Mouse (Mus musculus) ES-E14 (cell line): Measurements from ENCODE around the gene Psmc3ip. TPM values are rescaled to one million over a fixed set of nuclear protein-coding genes. Genes with fewer than 3 reads are reported as not detected.

Experiments used
- DNase-seq: peaks from one replicate; pipeline ENCODE4 v3.0.0-alpha.2; 2013; ENCODE audit warnings: low read depth, low spot score
- H3K27ac ChIP-seq: 2 replicates; pipeline ENCODE4 v1.5.1; 2012; ENCODE audit warnings: low read depth, mild to moderate bottlenecking, low read length, moderate library complexity, mixed read lengths; ENCODE audit not compliant: poor library complexity, insufficient read depth, severe bottlenecking
- H3K36me3 ChIP-seq: 2 replicates; pipeline ENCODE4 v1.6.1; 2012; ENCODE audit warnings: mild to moderate bottlenecking, low read length, moderate library complexity, mixed read lengths; ENCODE audit not compliant: control insufficient read depth, poor library complexity, insufficient read depth, severe bottlenecking
- H3K4me1 ChIP-seq, 2 experiments: fragments of 150-350 bp in 1 of 2; sonication (generic) in 1 of 2; 2 replicates each; pipeline ENCODE4 v1.6.1; 2012; ENCODE audit warnings: low read length in 2 of 2, mild to moderate bottlenecking in 1 of 2, mixed read lengths in 1 of 2; ENCODE audit not compliant: control insufficient read depth in 2 of 2, insufficient read depth in 2 of 2, poor library complexity in 1 of 2
- H3K4me3 ChIP-seq, 2 experiments: fragments of 150-350 bp in 1 of 2; sonication (generic) in 1 of 2; 2 replicates each; pipeline ENCODE4 v1.5.1; 2012; ENCODE audit warnings: low read length in 2 of 2, low read depth in 1 of 2, mild to moderate bottlenecking in 1 of 2, mixed read lengths in 1 of 2; ENCODE audit not compliant: insufficient read depth in 1 of 2, poor library complexity in 1 of 2, severe bottlenecking in 1 of 2
- H3K9ac ChIP-seq: 2 replicates; pipeline ENCODE4 v1.6.1; 2012; ENCODE audit warnings: low read depth, mild to moderate bottlenecking, low read length, mixed read lengths; ENCODE audit not compliant: poor library complexity, insufficient read depth, severe bottlenecking
- H3K9me3 ChIP-seq: fragments of 150-350 bp; sonication (generic); 2 replicates; pipeline ENCODE4 v1.6.1; 2012; ENCODE audit warnings: low read depth, mild to moderate bottlenecking, low read length; ENCODE audit not compliant: control insufficient read depth, insufficient read depth
- CHD2 ChIP-seq: IDR thresholded peaks from 2 replicates; pipeline ENCODE4 v1.6.1; 2014; ENCODE audit warnings: mild to moderate bottlenecking, low read depth, low read length, inconsistent platforms
- HCFC1 ChIP-seq: IDR thresholded peaks from 2 replicates; pipeline ENCODE4 v1.6.1; 2012; ENCODE audit warnings: low read length, inconsistent platforms, borderline replicate concordance; ENCODE audit not compliant: insufficient read depth
- MAFK ChIP-seq: IDR thresholded peaks from 2 replicates; pipeline ENCODE4 v1.6.1; 2014; ENCODE audit warnings: mild to moderate bottlenecking, low read depth, low read length, inconsistent platforms; ENCODE audit not compliant: insufficient read depth
- ZC3H11A ChIP-seq: IDR thresholded peaks from 2 replicates; pipeline ENCODE4 v1.6.1; 2012; ENCODE audit warnings: low read depth, mild to moderate bottlenecking, inconsistent platforms, low read length, borderline replicate concordance
- ZNF384 ChIP-seq: IDR thresholded peaks from 2 replicates; pipeline ENCODE4 v1.6.1; 2012; ENCODE audit warnings: low read depth, low read length, inconsistent platforms
- in situ Hi-C, 2 experiments: fragments of 600-800 bp; cut with MboI; formaldehyde crosslinking; loops; one replicate each; pipeline ENCODE4 v1.15.1; 2025; ENCODE audit warnings: low sequenced_read_pairs in 2 of 2, inconsistent platforms in 1 of 2; ENCODE audit not compliant: unreplicated experiment in 2 of 2
- total RNA-seq: library from RNA; depleted of rRNA; stranded (reverse); fragments of 300-350 nt; gene quantifications from 2 replicates; pipeline ENCODE4 v1.2.3, GENCODE M21; 2012

Psmc3ip gene
- total RNA-seq, 1 experiment: 31.5 TPM

- Histone ChIP-seq H3K9me3 (no peaks in the 10 kb centered on the region), H3K4me3 (no peak overlapping the region), H3K9ac (no peak overlapping the region), H3K4me1 (peaks cover 0 to 3% of the 10 kb centered on the region in 2 experiments; a peak in 1 of 4 replicates), H3K36me3 (peaks cover 33% of the 10 kb centered on the region), H3K27ac (no peak overlapping the region)
- TF ChIP-seq ZC3H11A: no peak
- no peak for TF ChIP-seq CHD2
- TF ChIP-seq MAFK: no peak
- TF ChIP-seq ZNF384: no peak
- TF ChIP-seq HCFC1: no peak
- in situ Hi-C loops: no loop called here
- no peak for DNase-seq
Observed at GRCm38 (mm10) chr11:101098231-101098630, 3.0 kb upstream of the Psmc3ip start.

- in situ Hi-C loops: no loop called here
- peaks cover 43% of the 10 kb centered on the region for H3K36me3 ChIP-seq
- H3K27ac ChIP-seq: peak overlapping the region; percentile 24; the same call in 1 of the 2 replicates
- TF ChIP-seq HCFC1: no peak
- no peak for TF ChIP-seq MAFK
- TF ChIP-seq ZC3H11A: no peak
- no peak for TF ChIP-seq ZNF384
- TF ChIP-seq CHD2: no peak
- H3K4me3 ChIP-seq: peak overlapping the region; percentile 82 to 91
- H3K9ac ChIP-seq: peak overlapping the region; percentile 91
- DNase-seq: no peak
- peaks cover 0 to 3% of the 10 kb centered on the region in 2 experiments; a peak in 1 of 4 replicates for H3K4me1 ChIP-seq
- no peaks in the 10 kb centered on the region for H3K9me3 ChIP-seq
Observed at GRCm38 (mm10) chr11:101094930-101095313, 314 bp downstream of the Psmc3ip start.

- H3K36me3 ChIP-seq: peaks cover 39% of the 10 kb centered on the region
- no peak overlapping the region for H3K27ac ChIP-seq
- no peak overlapping the region for H3K4me3 ChIP-seq
- H3K9me3 ChIP-seq: no peaks in the 10 kb centered on the region
- in situ Hi-C loops: no loop called here
- DNase-seq: no peak
- peaks cover 3 to 8% of the 10 kb centered on the region in 2 experiments; a peak in 3 of 4 replicates for H3K4me1 ChIP-seq
- H3K9ac ChIP-seq: no peak overlapping the region
- TF ChIP-seq MAFK (no peak), ZNF384 (no peak), HCFC1 (no peak), ZC3H11A (no peak), CHD2 (no peak)
Observed at GRCm38 (mm10) chr11:101089931-101090330, 5.3 kb downstream of the Psmc3ip start.

- Histone ChIP-seq H3K4me3 (peak overlapping the region; percentile 76 to 83), H3K4me1 (peaks cover 3 to 8% of the 10 kb centered on the region in 2 experiments; a peak in 2 of 4 replicates), H3K36me3 (peaks cover 34% of the 10 kb centered on the region), H3K9ac (peak overlapping the region; percentile 80), H3K27ac (no peak overlapping the region), H3K9me3 (no peaks in the 10 kb centered on the region)
- TF ChIP-seq ZC3H11A (no peak), MAFK (no peak), CHD2 (no peak), HCFC1 (no peak), ZNF384 (no peak)
- DNase-seq: no peak
- in situ Hi-C loops: no loop called here
Observed at GRCm38 (mm10) chr11:101087682-101088055, 7.6 kb downstream of the Psmc3ip start.
